Mouse (Mus musculus) T-helper 17 cell (primary cell): ENCODE results near the gene Plekhg6.

Source experiments
- in situ Hi-C, 2 experiments: fragments of 300-600 bp; cut with MboI, MseI; formaldehyde crosslinking; loops; 1 replicate in 1 of 2; 2 replicates in 1 of 2; pipeline ENCODE4 v1.15.1; 2025; ENCODE audit warnings: high pct_unique_total_duplicates in 2 of 2

Gene Plekhg6

GRCm38 (mm10) chr6:125380372-125381360, at the start of gene Plekhg6:
Plekhg6 (minus strand) TSS chr6:125380793.
- in situ Hi-C loops: no loop called here

- in situ Hi-C loops: loop anchor here in 1 of 2 experiments (5.0 kb wide), 2 partner anchors 33 to 63 kb away; partner anchors contain the start of gene Cd9
These were observed 49.1 kb upstream of the Plekhg6 start for GRCm38 (mm10) chr6:125429741-125430140.

GRCm38 (mm10) chr6:125426383-125427360, 46.1 kb upstream of the Plekhg6 start:
- in situ Hi-C loops: loop anchor here in 1 of 2 experiments (5.0 kb wide), 2 partner anchors 36 to 66 kb away; partner anchors contain the start of gene Cd9

GRCm38 (mm10) chr6:125425205-125426090, 44.9 kb upstream of the Plekhg6 start:
- in situ Hi-C loops: loop anchor here in 1 of 2 experiments (5.0 kb wide), 2 partner anchors 37 to 67 kb away; partner anchors contain the start of gene Cd9

- in situ Hi-C loops: loop anchor here (5.0 kb wide), 2 partner anchors 73 to 178 kb away; no protein-coding TSS in a partner anchor
These were observed 43.6 kb upstream of the Plekhg6 start for GRCm38 (mm10) chr6:125424156-125424555.

- in situ Hi-C loops: loop anchor here (5.0 kb wide), 2 partner anchors 74 to 179 kb away; no protein-coding TSS in a partner anchor
These were observed 42.9 kb upstream of the Plekhg6 start for GRCm38 (mm10) chr6:125423507-125423906.

- in situ Hi-C loops: loop anchor here (5.0 kb wide), 2 partner anchors 74 to 179 kb away; no protein-coding TSS in a partner anchor
These were observed 42.5 kb upstream of the Plekhg6 start for GRCm38 (mm10) chr6:125423099-125423498.

GRCm38 (mm10) chr6:125422051-125422822, 41.6 kb upstream of the Plekhg6 start:
- in situ Hi-C loops: loop anchor here (5.0 kb wide), 2 partner anchors 75 to 180 kb away; no protein-coding TSS in a partner anchor

- in situ Hi-C loops: loop anchor here (5.0 kb wide), 2 partner anchors 77 to 182 kb away; no protein-coding TSS in a partner anchor
These were observed 40.0 kb upstream of the Plekhg6 start for GRCm38 (mm10) chr6:125420458-125421063.

GRCm38 (mm10) chr6:125418744-125419143, 38.2 kb upstream of the Plekhg6 start:
- in situ Hi-C loops: no loop called here

GRCm38 (mm10) chr6:125413326-125413725, 32.7 kb upstream of the Plekhg6 start:
- in situ Hi-C loops: no loop called here

- in situ Hi-C loops: no loop called here
These were observed 31.1 kb upstream of the Plekhg6 start for GRCm38 (mm10) chr6:125411661-125412060.

GRCm38 (mm10) chr6:125410995-125411547, 30.5 kb upstream of the Plekhg6 start:
- in situ Hi-C loops: no loop called here

GRCm38 (mm10) chr6:125410551-125410950, 30.0 kb upstream of the Plekhg6 start:
- in situ Hi-C loops: no loop called here

- in situ Hi-C loops: loop anchor here in 1 of 2 experiments (10.0 kb wide), 1 partner anchor 1067 kb away; no protein-coding TSS in a partner anchor
These were observed 27.1 kb upstream of the Plekhg6 start for GRCm38 (mm10) chr6:125407657-125408056.

GRCm38 (mm10) chr6:125407224-125407623, 26.6 kb upstream of the Plekhg6 start:
- in situ Hi-C loops: loop anchor here in 1 of 2 experiments (10.0 kb wide), 1 partner anchor 1068 kb away; no protein-coding TSS in a partner anchor

- in situ Hi-C loops: loop anchor here in 1 of 2 experiments (10.0 kb wide), 1 partner anchor 1069 kb away; no protein-coding TSS in a partner anchor
These were observed 25.1 kb upstream of the Plekhg6 start for GRCm38 (mm10) chr6:125405461-125406382.
